Mouse (Mus musculus): Measurements from ENCODE around the gene Samm50.
"Not testable (repeated sequence)": the region's sequence is repeated elsewhere in the genome, so short reads cannot be mapped to it uniquely, and the experiment has no call there.

Samm50 gene

DNA sequence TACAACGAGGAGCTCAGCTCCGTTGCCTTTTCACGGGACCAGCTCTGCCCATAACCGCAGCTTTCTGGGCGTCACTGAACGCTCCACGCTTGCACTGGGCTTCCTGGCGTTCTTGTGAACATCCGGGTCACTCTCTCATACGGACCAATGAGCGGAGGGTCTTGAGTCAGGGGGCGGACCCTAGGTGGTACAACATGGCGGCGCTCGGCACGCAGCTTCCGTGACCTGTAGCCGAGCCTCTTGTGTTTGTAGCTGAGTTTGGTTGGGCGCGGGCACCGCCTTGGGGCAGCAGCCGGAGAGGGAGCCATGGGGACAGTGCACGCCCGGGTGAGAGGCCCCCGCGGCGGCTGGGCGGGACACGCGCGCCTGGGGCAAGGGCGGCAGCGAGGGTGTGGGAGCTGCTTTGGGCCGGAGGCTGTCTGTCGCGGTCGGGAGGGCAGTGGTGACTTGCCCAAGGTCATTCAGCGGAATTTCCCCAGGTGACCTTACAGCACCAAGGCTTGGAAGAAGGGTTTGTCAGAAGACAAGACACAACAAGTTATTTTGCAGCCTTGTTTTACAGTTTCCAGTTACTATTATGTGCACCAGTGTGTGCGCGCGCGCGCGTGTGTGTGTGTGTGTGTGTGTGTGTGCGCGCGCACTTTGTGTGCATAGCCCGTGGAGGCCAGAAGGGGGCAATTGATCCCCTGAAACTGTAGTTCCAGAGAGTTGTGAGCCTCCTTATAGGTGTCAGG, at the start of gene Samm50:
TSS of gene Samm50 (plus strand) at position 184 of the 734 bp plus-strand sequence.
- DNase-seq (ENCODE audit: low read depth) = peak; percentile 91

DNA sequence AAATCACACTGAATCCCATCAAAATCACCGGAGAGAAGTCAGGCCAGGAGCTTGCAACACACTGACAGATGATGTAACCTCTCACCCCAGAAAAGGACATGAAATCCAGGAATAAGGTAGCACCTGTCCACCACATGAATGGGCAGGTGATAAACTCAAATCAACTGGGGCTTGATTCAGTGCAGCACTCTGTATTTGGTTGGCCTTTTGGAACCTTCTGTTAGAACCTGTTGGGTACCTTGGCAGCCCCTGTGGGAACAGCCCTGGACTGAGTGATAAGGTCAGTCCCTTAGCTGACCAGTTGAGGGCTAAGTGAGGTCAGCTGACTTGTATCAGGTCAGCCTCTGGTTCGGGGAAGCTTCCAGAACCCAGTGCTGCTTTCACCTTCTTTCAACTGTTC, 35.9 kb upstream of the Samm50 start:
- no peak for DNase-seq (ENCODE audit: low read depth)

DNA sequence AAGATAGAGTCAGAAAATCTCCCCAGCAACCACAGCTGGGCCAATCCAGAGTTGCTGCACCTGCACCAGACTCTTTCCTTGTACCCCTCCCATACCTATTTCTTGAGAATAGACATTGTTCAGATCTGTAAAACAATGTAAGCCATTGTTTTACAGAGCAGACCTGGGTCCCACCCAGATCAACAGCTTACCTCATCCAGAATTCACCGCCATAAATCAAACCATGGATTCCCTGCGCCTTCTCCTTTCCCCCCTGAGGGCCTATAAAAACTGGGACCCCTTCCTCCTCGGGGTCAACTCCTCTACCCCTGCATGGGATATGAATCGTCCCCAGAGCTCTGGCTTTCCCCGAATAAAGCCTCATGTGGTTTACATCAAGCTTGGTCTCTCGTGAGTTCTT, 34.5 kb upstream of the Samm50 start:
- not testable (repeated sequence) for DNase-seq (ENCODE audit: low read depth)

DNA sequence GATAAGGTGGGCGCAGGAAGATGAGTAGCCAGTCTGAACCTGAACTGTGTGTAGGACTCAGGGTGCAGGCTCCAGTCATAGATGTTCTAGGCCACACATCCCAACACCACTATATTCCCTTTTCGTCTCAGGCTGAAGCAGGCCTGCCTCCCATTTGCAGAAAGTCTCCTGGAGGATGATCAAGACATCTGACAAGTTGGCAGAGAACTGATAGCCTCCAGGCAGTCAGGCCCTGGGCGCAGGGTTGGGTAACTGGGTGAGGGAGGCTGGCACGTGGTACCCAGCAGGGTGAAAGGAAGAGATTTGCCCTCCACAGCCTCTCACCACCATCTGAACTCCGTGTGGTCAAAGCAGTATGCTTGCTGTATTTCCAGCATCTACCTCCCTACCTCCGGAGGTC, 30.2 kb upstream of the Samm50 start:
- no peak for DNase-seq (ENCODE audit: low read depth)

DNA sequence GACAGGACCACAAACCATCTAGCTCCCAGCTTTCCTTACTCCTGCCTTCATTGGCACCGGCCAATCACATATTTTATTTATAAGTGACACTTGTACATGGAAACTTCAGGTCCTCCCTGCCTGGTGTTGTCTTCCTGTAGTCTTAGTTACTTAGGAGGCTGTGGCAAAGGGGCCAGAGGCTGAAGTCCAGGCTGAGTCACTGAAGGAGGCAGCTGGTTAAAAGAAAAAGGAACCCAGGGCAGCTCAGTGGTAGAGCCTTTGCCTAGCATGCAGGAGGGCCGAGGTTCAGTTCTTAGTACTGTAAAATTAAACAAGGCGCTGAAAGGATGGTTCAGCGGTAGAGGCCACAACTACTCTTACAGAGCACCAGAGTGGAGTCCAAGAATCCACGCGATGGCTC, 25.2 kb upstream of the Samm50 start:
- no peak for DNase-seq (ENCODE audit: low read depth)

DNA sequence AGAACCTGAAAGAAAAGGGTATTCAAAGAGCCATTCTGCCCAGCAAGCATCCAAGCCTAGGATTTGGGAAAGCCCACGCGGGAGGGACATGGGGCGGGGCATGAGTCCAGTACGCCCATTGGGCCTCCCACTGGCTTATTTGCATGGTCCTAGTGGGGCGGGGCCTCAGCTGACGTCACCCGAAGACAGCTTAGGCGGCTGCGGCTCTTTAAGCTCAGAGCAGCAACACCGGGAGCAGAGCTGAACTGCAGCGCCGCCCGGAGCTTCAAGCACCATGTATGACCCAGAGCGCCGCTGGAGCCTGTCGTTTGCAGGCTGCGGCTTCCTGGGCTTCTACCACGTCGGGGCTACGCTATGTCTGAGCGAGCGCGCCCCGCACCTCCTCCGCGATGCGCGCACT, 24.4 kb upstream of the Samm50 start, which contains the start of gene Pnpla3:
TSS of gene Pnpla3 (plus strand) at position 238 of the 400 bp plus-strand sequence.
- DNase-seq (ENCODE audit: low read depth) = peak; percentile 86

DNA sequence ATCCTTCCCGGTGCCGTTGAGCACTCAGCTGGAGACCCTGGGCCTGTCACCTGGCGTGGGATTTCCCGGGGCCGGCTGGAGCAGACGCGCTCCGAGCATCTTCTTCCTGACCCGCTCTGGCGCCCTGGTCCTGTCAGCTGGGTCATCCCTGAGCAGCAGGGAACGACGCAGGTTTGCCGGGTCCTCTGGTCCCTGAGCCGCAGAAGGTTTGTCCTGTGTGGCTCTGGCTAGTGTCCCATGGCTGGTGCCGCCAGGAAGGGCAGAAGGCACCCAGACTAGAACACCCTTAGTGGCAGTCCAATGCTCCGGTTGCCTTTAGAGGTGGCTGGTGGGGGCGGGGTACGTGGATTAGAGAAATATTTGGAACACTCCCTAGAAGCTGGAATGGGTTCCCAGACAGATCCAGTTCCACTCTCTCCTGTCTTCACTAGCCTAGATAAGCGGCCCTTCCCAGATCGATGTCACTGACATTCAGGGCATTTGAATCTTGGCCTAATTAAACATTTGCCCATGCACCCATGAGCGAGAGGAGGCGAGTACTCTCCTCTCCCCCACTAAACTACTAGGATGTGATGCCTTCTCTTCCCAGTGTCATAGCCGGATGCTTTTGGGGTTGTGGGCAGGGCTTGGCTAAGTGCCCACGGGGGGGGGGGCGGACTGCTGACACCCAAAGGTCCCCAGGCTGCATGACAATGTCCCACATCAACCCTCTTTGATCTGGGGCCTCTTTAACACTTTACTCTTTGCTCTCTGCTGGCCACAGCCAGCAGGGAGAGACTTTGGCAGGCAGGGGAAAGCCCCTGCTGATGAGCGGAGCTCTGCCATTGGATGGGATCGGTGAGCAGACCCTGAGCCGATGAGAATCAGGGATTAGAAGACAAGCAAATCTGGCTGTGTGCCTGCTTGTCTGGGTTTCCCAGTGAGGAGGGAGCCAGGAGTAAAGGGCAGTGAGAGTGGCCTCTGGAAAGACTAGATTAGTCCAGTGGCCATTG, 23.6 kb upstream of the Samm50 start:
- no peak for DNase-seq (ENCODE audit: low read depth)

DNA sequence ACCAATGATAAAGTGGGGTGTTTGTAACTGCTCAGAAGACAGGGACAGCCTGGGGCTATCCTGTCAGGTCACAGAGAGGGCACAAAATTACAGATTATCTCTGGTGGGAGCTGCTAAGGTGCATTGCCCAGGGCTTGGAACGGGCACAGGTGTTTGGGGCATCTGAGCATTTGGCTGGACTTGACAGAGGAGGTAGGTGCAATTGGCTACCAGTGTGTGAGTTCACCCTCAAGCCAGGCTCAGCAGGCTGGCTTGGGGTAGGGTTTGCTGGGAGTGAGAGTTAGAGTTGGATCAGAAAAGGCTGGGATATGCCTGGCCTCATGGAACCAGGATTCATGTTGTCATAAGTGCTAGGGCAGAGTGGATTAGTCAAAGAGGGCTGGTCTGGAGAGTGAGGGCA, 22.5 kb upstream of the Samm50 start:
- no peak for DNase-seq (ENCODE audit: low read depth)

DNA sequence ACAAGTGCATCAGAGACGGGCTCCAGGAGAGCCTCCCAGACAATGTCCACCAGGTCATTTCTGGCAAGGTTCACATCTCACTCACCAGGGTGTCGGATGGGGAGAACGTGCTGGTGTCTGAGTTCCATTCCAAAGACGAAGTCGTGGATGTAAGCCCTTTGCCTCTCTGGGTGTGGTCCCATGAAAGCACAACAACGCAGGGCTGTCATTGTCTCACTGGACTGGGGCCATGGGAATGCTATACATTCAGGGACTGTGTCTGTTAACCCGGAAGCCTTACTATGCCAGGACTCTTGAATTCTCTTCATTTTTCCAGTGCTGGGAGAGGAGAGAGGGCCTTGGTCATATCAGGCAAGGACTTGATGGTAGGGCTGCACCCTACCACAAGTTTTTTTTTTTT, 20.9 kb upstream of the Samm50 start:
- no peak for DNase-seq (ENCODE audit: low read depth)

DNA sequence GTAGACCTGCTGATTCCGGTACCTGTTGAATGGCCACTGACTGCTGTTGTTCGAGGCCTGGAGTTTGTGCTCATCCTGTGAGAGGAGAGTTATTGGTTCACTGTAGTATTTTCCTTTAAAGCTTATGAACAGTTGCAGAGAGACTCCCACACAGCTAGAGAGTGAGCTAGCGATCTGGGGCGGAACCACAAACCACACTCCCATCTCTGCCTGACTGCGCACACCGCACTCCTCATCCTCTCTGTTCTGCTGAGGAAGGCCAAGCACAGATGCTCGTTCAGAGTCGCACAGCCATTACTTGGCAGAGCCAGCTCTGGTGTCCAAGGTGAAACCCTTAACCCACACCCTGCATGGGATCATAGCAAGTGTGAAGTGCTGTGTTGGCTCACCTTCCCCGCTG, 13.3 kb upstream of the Samm50 start:
- DNase-seq (ENCODE audit: low read depth) = no peak

DNA sequence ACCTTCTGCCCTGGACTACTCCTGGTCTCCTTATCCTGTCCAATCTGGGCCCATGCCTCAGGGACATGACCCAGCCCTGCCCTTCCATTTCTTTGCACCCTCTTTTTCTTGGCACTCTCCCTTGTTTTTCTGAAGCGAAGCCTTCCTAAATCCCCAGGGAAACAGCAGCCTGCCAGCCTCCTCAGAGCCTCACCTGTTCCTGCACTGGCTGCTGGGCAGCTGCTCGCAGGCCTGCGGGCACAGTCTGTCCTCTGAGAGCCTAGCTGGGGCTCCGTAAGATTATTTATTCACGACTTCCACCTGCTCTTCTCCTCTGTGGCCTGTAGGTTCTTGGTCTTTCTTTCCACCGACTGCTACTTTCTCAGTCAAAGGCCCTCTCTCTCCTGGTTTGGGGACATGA, 10.0 kb upstream of the Samm50 start:
- DNase-seq (ENCODE audit: low read depth) = no peak

DNA sequence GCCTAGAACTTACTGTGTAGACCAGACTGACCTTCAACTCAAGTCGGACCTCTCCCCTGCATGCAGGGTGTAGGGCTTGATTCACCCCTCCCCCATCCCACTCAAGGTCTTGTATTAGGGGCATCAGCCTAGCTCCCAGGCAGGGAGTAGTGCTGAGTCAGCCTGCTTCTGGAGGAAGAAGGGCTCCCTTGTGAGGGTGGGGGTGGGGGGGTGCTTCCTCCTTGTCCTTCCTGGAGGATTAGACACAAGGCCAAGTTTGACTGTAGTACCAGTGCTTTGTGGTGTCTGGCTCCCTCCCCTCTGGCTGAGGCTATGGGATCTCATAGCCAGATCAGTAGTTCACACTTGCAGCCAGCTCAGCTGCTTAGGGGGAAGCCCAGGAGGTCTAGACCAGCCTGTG, 8.1 kb upstream of the Samm50 start:
- no peak for DNase-seq (ENCODE audit: low read depth)

DNA sequence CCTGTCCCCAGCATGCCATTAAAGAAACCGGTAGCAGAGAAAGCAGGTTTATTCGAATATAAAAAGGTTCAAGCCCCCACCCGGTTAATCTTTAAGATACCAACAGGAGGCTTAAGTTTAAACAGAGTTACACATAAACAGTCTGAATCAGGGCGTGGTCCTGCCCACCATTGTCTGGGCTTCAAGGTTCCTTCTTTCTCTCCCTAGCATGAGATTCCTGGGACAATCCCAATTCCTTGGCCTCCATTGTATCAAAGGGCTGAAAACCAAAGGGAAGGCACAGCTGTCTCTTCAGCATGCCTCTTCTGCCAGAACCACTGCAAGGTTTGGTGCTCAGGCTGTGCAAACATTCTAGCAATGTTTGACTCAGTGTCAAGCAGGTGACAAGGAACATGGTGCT, 5.8 kb upstream of the Samm50 start:
- no peak for DNase-seq (ENCODE audit: low read depth)

DNA sequence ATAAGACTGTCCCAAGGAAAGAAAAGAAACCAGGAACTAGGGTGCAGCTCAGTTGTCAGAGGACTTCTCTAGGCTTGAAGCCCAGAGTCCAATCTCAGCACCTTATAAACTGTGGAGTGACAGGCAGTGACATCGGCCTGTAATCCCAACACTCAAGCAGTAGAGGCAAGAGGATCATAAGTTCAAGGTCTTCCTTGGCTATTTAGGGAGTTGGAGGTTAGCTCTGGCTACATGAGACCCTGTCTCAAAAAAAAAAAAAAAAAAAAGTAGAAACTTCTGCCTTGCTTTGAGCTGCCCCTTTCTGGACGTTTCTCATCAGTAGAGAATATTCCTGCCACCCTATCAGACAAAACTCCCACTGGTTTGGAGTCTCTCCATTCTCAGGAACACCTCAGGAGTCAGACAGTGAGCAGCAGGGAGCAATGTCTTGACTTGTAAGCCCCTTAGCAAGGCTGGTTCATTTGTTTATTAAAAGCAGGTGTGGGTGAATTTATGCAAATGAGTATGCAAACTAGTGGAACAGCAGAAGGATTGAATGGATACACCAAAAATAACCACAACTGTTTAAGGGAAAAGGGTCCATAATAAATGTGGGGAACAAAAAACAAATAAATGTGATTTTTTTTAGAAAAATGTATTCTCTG, 3.0 kb upstream of the Samm50 start:
- DNase-seq (ENCODE audit: low read depth) = no peak

DNA sequence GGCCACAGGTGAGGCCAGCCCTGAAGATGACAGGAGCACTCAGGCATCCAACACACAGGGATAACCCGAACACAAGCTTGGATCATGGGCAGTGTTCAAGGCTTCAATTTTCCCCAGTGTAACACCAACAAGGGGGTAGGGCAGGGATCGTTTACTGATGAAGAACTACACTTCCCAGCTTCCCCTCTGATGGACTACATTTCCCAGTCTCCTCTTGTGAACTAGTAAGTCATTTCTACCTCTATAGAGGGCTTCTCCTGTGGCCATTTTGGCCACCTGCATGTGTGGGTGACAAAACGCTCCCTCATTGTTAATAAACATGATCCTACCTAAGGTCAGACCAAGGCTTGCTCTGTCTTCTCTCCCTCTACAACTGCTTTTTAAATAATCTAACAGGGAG, 2.2 kb upstream of the Samm50 start:
- no peak for DNase-seq (ENCODE audit: low read depth)

DNA sequence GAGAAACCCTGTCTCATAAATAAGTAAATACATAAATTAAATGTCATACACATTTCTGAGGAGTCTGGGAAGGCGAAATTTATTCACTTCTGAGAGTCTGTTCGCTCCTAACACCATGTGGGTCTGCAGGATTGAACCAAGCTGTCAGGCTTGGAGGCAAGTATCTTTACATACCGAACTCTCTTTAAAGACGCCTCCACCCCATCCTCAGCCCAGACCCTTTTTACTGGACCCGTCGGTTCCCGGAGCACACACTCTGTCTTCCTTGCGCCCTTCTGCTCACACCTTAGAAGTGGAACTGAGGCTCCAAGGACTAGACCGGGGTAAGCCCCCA, 350 bp upstream of the Samm50 start:
- no peak for DNase-seq (ENCODE audit: low read depth)

DNA sequence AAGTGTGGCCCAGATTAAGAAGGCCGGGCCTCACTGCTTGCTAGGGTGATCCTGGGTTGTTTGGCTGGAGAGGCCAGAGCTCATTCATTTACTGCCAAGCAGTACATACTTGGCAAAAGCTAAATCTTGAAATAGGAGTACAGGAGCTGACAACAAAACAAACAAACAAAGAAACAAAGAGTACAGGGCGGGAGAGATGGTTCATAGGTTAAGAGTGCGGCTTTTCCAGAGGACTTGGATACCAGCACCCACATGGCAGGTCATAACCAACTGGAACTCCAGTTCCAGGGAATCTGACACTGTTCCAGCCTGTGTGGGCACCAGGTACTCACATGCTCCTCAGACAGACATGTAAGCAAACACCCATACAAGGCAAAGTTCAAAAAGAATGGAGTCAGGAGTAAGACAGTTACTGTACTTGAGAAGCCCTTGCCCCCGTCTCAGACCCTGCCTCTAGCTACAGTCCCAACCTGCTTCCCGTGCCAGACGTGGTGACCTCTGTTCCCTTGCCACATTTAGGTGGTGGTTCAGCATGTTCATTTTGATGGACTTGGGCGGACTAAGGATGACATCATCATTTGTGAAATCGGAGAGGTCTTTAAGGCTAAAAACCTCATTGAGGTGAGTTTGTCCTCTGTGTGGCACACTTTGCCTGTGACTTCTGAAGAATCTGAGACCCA, 4.6 kb downstream of the Samm50 start:
- no peak for DNase-seq (ENCODE audit: low read depth)

DNA sequence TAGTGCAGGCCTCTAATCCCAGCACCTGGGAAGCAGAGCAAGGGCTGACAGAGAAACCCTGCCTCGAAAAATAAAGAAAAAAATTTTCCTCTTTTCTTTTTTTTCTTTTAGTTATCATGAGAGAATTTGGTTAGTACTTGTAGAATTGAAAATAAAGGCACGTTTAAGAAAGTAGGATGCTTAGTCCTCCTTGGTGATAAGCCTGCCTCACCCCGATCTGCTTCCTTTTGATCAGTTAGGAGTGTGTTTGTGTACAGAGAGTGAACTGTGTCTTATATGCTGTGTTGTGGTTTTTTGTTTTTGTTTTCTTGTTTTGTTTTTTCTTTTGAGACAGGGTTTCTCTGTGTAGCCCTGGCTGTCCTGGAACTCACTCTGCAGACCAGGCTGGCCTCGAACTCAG, 15.3 kb downstream of the Samm50 start:
- DNase-seq (ENCODE audit: low read depth) = no peak

DNA sequence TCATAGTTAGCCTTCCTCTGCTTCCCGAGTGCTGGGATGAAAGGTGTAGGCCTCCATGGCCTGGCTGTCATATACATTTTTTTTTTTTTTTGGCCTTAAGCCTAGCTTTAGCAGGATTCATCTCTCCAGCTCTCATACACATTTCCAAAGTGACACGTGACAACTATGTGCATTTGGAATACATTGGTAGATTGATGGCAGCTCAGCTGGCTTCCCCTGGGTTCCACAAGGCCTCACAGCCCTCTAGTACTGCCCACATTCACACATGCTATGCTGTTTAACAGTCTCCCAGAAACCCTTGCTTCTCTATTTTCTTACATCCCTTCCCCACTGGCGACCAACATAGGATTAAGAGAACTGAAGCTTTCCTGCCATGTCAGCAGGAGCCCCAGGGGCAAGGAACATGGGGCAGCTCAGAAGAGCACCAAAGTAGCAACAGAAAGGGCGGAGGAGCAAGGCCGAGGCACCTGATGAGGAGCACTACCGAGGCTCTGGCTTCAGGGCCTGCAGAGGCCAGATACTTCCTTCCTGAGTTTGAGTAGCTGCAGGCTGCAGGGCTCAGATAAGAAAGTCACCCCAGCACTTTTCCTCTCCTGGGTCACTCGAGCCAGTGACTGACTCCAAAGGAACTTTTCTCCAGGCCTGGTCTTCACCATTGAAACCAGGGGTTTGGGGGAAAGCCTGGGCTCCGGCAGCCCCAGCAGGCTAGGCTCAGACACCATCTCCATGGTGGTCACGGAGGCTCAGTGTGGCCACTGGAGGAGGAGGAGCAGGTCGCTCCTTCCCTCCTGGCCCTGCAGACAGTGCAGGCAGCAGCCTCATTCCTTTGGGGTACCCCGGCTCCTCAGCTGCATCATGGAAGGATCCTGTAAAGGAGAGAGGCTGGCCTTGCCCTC, 17.7 kb downstream of the Samm50 start:
- DNase-seq (ENCODE audit: low read depth) = no peak

DNA sequence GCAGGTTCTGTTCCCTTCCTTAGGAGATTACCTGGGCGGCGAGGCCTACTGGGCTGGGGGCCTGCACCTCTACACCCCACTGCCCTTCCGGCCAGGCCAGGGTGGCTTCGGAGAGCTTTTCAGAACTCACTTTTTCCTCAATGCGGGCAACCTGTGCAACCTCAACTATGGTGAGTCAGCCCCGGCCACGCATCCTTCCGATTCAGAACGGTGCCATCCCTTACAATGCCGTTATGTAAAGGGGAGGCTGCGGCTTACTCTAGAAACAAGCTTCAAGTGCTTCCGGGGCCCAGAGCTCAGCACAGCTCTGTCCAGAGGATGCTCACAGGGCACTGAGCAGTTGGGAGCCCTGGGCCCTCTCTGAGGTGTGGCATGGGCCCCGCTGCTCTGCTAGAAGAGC, 18.4 kb downstream of the Samm50 start:
- no peak for DNase-seq (ENCODE audit: low read depth)

DNA sequence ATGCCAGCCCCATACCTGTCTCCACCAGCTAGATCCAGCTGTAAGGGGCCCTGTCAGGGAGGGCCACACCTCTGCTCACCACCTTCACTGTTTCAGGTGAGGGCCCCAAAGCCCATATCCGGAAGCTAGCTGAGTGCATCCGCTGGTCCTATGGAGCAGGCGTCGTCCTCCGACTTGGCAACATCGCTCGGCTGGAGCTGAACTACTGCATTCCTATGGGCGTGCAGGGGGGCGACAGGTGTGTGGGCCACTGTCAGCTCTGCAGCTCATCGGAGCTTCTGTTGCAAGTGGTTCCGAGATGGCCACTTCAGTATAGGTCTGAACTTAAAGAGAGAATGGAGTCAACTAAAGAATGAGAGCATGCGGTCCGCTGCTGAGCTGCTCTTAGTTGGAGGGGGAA, 18.9 kb downstream of the Samm50 start:
- DNase-seq (ENCODE audit: low read depth) = no peak
